Mouse (Mus musculus) hindlimb bud, embryonic 11.5 days (tissue): ENCODE measurements around the gene Ppox.

Experiments used
- DNase-seq: peaks from one replicate; pipeline ENCODE4 v3.0.0-alpha.2; 2012; ENCODE audit warnings: low read depth, low spot score; ENCODE audit errors: extremely low spot score

Gene Ppox

DNA sequence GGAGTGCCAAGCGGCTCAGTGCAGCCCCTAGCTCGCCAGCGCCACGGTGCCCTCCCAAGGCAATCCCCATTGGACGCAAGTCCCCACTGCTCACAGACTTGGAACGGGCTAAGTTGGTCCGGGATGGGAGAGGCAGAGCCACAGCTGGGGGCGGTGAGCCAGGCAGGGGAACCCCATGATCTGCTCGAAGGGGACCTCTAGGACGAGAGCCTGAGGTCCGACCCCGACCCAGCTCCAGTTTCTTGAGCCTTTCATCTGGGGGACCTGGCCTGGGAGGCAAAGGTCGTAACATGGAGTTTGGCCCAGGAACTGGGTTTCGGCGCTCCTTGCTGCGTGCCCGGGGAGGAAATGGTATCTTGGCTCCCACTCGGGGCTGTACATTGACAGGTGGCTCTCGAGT is 5.5 kb upstream of the Ppox start:
- DNase-seq = no peak

DNA sequence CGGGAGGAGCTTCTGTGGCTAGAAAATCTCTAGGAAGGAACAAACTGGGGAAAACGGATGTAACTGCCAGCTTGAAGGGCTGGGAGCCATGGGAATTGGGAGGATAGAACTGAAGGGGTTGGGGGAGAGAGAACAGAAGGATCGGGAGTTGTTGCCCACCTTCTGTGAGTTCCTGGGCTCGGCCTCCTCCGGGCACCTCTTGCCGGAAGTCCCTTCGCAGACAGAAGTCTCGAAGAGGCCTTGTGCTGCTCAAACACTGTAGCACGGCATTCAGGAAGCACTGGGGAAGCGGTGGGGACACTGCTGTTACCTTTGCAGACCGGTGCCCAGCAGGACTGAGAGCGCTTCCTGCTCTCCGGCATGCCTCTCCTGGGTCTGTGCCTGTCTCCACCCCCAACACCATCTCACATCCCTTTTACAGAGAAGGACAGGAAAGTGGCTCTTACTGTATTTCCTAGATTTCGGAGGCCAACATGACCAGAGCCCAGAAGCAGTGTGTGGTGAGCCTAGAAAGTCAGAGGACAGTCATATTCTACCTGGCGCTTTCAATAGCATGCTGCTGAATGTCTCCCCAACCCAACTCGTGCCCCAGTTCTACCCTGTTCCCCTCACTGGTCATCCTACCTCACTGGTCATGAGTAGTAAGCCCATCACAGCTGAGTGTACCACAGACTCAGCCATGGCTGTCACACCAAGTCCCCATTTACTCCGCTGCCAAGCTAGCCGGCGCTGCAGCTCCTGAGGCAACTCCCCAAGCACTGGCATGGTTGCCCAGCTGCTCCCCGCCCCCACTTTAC is 4.3 kb upstream of the Ppox start:
- DNase-seq = no peak

DNA sequence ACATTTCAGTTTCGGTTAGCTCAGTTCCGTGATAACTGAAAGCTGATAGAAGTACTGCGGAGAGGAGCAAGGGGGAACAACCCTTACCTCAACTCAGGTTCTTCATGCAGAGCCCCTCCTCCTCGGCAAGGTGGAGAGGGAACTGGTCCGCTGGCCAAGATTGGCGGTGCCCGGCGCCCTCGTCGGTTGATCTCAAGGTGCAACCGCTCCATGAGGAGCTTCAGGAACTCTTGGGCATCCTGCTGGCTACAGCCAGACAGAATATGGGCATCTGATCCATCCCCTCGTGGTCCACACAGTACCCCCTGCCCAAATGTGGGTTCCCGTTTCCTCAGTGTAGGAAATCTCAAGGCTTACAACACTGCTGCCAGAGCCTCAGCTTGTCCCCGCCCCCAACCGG is 3.5 kb upstream of the Ppox start:
- no peak for DNase-seq

DNA sequence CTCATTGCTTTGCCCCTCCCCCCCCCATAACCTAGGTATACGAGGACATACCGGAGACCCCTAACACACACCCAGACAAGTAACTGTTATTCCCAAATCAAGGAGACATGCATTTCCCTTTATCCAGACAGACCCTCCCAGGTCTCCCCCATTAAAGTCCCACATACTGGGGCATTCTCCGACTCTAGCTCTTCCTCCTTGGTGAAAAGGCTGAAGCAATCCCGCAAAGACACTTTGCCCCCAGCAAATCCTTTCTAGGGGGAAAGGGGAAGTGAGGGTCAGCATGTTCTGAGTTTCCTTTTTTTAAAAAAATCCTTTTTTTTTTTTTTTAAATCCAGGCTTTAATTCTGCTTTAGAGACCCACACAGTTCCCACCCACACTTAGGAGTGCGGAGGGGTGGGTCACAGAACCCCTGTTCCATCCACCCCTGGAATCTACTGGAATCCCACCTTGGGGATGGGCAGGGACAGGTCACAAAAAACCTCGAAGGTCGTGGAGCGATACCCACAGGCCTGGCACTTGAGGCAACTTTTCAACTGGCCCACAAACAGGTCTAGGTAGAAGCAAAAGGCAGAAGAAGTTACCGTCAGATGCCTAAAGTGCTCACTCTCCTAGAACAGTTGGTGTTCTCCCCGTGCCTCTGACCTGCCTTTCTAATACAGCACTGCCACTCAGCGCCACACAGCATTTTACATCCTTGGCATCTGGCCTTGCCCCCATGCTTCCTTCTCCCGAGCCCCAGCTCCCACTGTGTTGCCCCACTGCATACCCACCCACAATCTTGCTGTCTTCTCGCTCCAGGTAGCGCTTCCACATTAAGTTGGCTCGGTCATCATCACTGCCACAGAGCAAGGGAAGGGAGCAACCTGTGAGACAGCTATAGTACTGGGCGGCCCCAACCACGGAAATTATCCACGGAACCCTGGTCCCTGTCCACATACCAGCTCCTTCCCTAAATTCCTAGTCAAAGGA is 2.5 kb upstream of the Ppox start:
- DNase-seq = no peak

DNA sequence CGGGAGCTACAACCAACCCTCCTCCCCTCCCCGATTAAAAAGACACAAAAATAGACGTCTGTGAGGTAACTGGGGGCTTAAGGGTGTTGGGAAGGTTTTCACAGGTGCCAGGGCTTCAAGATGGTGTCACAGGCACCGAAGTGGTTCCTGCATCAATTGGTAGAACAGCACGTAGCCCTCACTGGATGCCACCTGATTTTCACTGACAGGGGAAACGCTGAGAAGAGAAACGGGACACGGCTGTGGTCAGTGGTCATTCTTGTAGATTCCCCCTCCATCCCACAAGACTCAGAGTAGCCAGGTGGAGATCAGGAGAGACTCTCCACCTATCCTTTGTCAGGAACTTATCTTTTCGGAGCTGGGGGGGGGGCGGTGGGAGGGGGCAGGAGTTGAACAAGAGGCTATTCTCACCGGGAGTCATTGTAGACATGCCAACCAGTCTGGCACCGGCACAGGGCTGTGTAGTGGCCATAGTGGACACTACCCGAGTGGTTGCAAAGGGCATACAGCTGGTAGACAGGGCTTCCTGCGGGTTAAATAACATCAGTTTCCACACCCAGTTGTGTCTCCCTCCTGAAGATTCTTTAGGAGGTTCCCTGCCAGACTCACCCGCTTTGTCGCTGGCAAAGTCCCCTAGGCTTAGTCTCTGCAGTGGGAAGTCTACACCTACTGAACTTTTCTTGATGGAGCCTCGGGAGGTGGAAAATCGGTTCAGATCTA is 1.3 kb upstream of the Ppox start:
- no peak for DNase-seq

DNA sequence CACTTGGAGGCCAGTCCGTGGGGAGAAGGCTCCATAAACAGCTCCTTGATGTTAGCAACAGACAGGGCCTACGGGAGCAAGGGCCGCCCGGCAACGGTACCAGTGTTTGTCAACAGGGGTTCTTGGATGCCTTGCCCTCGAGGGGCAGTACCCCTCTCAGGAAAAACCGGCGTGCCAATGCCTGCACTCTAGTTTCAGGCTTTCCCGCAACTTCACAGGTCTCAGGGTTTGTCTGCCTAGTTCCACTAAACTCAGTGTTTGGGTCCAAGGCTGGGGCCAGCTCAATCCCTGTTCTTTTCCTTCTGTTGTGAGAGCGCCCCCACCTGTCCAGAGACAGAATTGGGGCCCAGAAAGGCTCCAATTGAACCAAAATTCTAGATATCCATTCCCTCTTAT is 540 bp upstream of the Ppox start:
- no peak for DNase-seq

DNA sequence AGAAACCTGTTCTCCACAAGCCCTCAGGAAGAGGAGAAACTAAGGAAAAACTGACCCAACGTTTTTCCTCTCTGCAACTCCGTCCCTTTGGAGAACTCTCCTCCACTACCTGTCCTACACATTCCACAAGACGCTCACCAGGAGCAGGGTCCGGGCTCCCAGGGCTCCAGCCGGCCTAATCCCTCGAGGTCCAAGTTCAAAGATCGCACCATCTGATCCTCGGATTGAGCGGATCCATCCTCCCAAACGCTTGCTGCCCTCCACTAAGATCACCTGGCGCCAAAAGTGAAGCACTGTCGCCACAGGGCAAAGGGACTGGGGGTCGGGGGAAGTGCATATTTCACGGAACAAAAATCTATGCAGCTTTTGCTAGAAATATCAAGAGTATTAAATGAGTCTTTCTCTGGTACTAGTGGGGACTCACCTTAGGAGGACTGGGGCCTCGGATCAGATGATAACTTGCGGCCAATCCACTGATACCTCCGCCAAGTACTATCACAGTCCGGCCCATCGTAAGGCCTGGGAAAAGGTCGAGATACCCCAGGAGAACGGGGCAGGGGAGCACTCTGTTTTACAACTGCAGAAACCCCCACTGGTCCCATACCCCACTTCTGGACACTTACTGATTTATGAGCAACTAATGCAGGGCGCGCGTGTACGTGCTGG is 603 bp downstream of the Ppox start:
- no peak for DNase-seq

DNA sequence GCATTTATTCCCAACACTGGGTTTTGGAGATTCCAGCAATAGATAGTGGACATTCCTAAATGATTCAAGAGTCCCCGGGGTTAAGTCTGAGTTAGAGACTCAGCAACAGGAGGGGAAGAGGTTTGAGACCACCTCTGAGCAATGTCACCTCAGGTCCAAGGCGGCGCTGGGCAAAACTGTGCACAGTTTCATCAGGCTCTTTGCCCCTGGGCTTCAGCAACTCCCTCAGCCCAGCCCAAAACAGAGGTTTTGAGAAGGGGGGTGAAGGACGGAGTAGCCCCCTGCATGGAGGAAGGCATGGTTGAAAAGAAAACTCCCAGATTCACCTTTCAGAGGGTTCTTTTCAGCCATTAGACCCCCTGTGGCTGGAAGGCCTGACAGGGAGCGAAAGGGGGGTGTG is 1.3 kb downstream of the Ppox start:
- no peak for DNase-seq

DNA sequence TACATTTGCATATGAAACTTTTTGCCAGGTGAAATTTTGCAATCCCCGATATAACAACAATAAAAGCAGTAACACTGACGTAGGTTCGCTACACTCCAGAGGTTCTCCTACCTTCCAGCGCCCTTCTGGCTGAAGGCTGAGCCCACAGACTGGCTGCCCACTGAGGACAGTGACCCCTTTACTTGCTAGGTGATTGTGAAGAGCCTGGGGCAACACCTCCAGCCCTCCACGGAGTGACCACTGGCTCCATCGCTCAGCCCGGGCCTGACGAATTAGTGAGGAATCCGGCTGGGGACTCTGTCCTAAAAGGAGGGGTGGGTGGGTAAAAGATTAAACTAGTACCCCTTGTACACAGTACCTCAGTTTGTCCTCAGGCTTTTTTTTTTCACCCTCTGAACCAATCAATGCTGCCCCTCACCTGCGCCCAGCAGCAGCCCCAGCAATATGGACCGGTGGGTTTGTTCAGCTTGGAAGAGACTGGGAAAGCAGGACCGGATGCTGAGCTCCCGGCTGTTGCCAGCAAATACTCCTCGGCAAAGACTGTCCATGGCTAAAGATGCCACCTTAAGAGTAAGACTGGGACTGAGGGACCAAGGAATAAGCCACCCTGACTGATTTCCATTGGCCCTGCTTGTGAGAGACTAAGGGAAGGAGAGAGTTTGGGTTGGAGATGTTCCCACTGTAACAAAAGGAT is 1.8 kb downstream of the Ppox start:
- no peak for DNase-seq

DNA sequence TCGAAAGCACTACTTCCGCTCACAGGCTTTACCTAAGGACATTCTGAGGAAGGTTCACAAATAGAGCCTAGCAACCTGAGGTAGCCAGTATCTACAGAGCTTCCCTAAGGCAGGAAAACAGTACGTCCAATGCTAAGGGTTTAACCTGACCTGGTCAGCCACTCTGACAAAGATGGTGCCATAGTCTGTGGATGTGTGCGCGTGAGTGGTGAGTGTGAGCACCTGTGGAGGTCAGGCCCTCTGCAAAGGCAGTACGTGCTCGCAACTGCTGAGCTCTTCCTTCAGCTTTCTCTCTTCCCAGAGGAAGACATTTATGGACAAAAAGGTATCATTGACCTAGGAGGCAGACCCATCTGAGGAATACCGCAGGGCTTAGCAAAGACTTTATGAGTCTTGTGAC is 2.5 kb downstream of the Ppox start:
- DNase-seq = no peak

DNA sequence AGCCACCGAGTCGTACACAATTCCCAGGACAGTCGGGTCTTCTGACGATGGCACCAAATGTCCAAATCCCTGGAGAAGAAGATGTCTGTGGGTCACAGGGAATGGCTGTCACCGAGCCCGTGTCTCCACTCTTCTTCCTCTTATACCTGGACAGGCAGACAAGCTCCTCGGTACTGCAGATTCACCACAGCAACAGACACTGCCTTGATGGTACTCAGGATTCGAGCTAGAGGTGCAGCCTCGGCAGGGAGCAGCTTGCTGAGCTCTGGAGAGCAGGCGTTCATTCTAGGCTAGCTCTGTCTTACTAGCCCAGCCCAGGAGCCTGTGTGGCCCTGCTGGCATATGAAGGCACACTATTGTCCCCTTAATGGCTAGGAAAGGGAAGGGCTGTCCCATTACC is 3.2 kb downstream of the Ppox start:
- no peak for DNase-seq

DNA sequence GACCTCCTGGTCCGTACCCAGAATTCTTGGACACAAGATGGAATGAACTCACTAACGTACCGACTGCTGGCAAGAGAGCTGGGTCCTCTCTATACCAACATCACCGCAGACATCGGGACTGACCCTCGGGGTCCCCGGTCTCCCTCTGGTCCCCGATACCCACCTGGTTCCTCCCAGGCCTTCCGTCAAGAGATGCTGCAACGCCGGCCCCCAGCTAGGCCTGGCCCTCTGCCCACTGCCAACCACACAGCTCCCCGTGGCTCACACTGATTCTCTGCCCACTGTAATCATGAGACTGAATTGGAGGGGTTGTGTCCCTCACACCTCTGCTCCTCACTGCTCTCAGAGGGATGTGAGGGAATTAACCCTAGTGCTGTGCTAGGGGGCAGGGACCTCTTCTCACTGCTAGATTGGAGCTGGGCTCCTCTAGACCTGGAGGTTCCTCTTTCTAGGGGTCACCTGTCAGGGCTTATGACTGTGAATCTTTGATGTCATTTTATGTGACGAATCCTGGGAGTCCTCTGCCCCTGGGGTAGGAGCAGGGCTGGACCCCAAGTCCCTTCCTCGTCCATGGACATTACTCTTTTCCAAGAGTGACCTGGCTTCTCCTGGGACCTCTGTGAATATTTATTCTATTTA is 4.8 kb downstream of the Ppox start:
- no peak for DNase-seq

DNA sequence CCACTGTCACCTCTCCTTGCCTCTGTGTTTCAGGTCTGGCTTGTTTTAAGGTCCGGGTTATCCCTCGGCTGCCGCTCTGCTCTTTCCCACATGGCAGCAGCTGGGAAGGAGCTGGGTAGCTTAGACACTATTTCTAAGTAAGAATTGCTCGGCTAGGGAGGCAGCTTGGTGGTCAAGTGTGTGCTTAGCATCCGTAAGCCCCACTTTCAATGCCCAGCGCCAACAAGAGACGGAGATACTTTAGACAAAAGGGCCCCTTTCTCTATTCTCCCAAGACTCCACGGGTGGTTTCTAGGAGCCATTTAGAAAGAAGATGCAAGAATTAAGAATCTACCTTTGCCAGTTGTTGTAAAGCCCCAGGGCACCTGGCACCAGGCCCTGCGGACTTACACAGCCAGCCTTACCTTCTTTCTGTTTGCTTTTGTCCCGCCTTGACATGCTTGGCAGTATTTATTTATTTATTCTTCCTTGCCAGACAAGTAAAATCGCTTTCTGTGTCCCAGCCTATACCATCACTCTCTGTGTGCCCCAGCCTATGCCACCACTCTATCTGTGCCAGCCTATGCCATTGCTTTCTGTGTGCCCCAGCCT is 5.7 kb downstream of the Ppox start:
- no peak for DNase-seq

DNA sequence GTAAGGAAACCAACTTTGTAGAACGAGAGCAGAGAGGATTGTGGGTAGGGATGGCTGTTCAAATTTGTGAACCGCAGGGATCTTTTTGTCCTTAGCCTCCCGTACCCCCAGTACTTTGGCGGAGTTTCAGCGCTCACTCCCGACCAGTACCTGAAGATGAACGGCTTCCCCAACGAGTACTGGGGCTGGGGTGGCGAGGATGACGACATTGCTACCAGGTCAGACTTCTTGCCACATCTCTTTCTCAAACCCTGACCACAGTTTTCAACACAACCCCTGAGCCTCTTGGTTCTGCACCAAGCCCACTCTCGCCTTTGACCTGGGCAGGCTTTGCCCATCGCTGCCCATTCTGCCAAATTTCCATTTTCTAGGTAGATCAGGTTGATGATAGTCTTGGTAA is 6.8 kb downstream of the Ppox start:
- no peak for DNase-seq

DNA sequence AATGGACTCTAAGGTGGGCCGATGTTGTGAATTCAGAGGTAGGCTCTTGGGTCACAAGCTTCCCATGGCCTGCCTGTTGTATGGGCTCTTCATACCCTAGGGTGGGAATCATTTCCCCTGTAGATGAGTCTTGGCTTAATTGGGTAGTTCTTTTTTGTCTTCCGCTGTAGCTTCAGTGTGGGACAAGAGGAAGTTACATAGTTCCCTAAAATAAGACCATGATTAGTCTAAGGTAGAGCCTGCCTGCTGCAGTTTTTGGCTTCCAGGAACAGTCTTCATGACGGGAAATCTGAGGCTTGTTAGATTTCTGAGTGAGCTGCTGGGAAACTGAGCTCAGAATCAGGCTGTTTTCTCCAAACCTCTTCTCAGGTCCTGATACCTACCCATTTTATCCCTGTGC is 8.9 kb downstream of the Ppox start:
- DNase-seq = no peak

DNA sequence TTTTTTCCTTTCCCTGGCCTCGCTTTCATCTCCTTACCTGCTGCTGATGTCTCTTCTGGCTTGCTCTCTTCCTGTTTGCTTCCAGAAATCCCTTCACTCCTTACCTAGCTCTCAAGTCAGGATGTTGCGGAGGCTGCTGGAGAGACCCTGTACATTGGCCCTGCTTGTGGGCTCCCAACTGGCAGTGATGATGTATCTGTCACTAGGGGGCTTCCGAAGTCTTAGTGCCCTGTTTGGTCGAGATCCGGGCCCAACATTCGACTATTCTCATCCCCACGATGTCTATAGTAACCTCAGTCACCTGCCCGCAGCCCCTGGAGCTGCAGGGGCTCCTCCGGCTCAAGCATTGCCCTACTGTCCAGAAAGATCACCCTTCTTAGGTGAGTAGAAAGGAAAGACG is 9.4 kb downstream of the Ppox start:
- DNase-seq = no peak

DNA sequence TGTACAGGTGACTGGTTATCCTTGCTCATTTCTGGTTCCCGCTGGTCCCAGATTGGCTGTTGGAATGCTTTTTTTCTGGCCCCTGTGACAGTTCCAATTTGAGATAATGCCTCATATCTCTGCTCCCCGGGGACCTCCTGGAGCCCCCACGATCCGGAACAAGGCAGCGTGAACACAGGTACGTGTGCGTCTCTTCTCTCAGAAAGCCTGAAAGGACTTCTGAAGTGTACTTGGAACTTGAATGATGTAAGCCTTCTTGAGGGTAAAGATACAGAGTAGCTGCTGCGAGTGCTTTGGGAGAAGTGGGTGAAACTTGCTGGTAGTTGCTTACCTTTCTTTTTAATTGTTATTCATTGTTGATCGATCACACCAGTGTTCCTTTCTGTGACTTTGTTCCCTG is 9.8 kb downstream of the Ppox start:
- no peak for DNase-seq

DNA sequence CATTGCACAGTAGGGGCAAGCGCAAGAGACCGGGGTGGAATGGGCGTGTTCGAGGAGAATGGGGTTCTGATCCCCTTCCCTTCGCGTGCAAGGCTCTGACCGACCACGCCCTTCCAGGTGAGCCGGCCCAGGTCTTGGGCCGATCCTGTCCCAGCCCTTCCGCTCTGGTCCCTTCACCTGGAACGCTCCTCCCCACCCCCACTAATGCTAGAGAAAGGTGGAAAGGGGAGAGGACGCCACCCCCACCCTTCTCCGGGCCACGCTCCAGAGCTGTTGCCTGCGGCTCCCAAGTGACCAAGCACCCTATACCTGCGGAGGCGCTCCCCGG is 10.4 kb downstream of the Ppox start:
- DNase-seq = no peak

DNA sequence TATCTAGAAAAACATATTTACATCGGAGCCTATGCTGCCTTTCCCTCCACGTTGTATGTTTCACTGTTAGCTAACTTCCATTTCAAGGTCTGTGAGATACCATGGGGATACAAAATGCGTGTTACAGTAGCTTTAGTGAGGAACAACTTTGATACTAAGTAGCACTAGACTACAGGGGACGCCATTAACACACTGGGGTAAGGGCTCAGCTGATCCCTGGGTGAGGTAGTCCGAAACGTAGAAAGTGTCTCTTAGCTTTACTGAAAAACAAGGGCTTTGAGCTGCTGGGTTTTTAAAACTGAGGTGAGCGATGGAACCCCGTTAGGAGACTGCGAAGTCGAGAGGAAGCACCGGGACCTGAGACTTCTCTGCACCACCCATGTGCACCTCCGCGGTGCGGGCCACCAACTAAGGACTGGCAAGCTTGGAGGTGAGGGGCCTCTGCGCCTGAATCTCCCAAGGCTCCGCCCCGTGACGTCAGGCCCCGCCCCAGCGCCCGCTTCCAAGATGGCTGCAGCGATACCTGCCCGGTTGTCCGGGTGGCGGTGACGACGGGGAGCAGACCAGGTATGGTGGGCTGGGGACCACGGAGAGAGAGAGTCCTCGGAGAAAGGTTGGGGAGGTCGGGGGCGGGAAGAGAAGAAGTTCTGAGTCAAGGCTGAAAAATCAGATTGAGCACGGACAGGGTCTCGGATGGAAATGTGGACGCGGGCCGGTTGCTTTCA is 11.0 kb downstream of the Ppox start, which contains the start of gene B4galt3:
Gene B4galt3 (plus strand): TSS at position 481 of the 725 bp plus-strand sequence.
- peak; percentile 42 for DNase-seq
